Comparison of ENCODE assay signal across 30 mouse cellular contexts in genomic region chr3:67524768-67525167, GRCm38 (mm10). TPM values are rescaled to one million over a fixed set of nuclear protein-coding genes. Genes with fewer than 3 reads are reported as not detected.
A peak's percentile ranks its signal among the peaks of the same experiment; 100 is the strongest.
DNase-seq lines count a peak whose midpoint lies in the region; ATAC-seq and TF ChIP-seq lines count a peak whose summit lies in the region.
"Had no signal": no experiment of that assay in that cellular context is flagged by ENCODE, and none has a peak within 500 bp of the region (broad histone marks: within the 10 kb centered on the region; RNA-seq: fewer than 3 reads in every experiment).

No protein-coding gene starts in this region.

- ATAC-seq in liver, postnatal 0 days, result no peak
- peak; percentile 55; the same call in 1 of the 2 replicates for ATAC-seq in granulocyte monocyte progenitor cell, adult 5-6 weeks (replicated peaks; ENCODE audit: poor library complexity, severe bottlenecking)
- ATAC-seq: forebrain, embryonic 14.5 days; intestine, postnatal 0 days; lung, postnatal 0 days had no signal

- no peak overlapping the region for H3K4me2 ChIP-seq in liver, postnatal 0 days (ENCODE audit: low read depth, low read length)
- H3K4me2 ChIP-seq: embryonic facial prominence, embryonic 12.5 days; heart, embryonic 13.5 days; hindbrain, embryonic 14.5 days; limb, embryonic 12.5 days; liver, embryonic 11.5 days; neural tube, embryonic 15.5 days; stomach, embryonic 15.5 days had no signal

- no peak overlapping the region for H3K27ac ChIP-seq in liver, postnatal 0 days (ENCODE audit: low read depth)
- H3K27ac ChIP-seq: embryonic facial prominence, embryonic 12.5 days; gastrocnemius, adult 2 months; heart, embryonic 13.5 days; hindbrain, embryonic 14.5 days; left cerebral cortex, adult 2 months; limb, embryonic 12.5 days; macrophage; neural tube, embryonic 15.5 days; stomach, embryonic 15.5 days had no signal

- WGBS in liver, postnatal 0 days (ENCODE audit: insufficient replicate concordance), result 45% methylated on average over 5 of the region's 6 CpGs

- 0 out of 2 replicates have a peak, but pooled peaks cover 3% of the 10 kb centered on the region for H3K4me1 ChIP-seq in liver, postnatal 0 days (ENCODE audit: insufficient read depth)
- H3K4me1 ChIP-seq: embryonic facial prominence, embryonic 12.5 days; neural tube, embryonic 15.5 days; stomach, embryonic 15.5 days had no signal

- H3K27me3 ChIP-seq in liver, postnatal 0 days (ENCODE audit: insufficient read depth, low read length), result no peaks in the 10 kb centered on the region
- H3K27me3 ChIP-seq: embryonic facial prominence, embryonic 12.5 days; heart, embryonic 13.5 days; limb, embryonic 12.5 days; neural tube, embryonic 15.5 days; stomach, embryonic 15.5 days had no signal

- H3K9me3 ChIP-seq in liver, postnatal 0 days (ENCODE audit: low read length), result no peaks in the 10 kb centered on the region
- H3K9me3 ChIP-seq: embryonic facial prominence, embryonic 12.5 days; heart, embryonic 13.5 days; limb, embryonic 12.5 days; neural tube, embryonic 15.5 days; stomach, embryonic 15.5 days had no signal

- TF ChIP-seq CTCF in liver, postnatal 0 days (IDR thresholded peaks at IDR 0.05; ENCODE audit: low read depth), result no peak

- H3K36me3 ChIP-seq in liver, postnatal 0 days (replicated peaks; ENCODE audit: insufficient read depth, low read length), result no peaks in the 10 kb centered on the region
- H3K36me3 ChIP-seq: embryonic facial prominence, embryonic 12.5 days; heart, embryonic 13.5 days; limb, embryonic 12.5 days; neural tube, embryonic 15.5 days; stomach, embryonic 15.5 days had no signal

- peak; percentile 27 for DNase-seq in liver, postnatal 0 days
- DNase-seq in liver, result no peak
- peak; percentile 5 to 67 for DNase-seq in spleen, postnatal 10 days (ENCODE audit: low spot score in 2 of 2)
- no peak for DNase-seq in right cerebral cortex, postnatal 36 days (ENCODE audit: low spot score in 2 of 2)
- DNase-seq in cerebellum, postnatal 25 days, result no peak
- no peak for DNase-seq in adrenal gland, adult 8-10 months
- DNase-seq: adrenal gland, postnatal 36 days; cerebellum, adult 8-10 months; cerebellum, postnatal 36 days; embryo, embryonic 11 days; gastrocnemius, adult 2 months; gastrocnemius, postnatal 36 days; heart, postnatal 10 days; kidney, postnatal 14 days; midbrain, embryonic 14.5 days; right cerebral cortex, postnatal 4 days had no signal

- no peak overlapping the region for H3K4me3 ChIP-seq in liver, postnatal 0 days (ENCODE audit: low read depth, low read length)
- H3K4me3 ChIP-seq: embryonic facial prominence, embryonic 12.5 days; gastrocnemius, adult 2 months; heart, embryonic 13.5 days; left cerebral cortex, adult 2 months; limb, embryonic 12.5 days; neural tube, embryonic 15.5 days; stomach, embryonic 15.5 days had no signal

- H3K9ac ChIP-seq in liver, postnatal 0 days (replicated peaks), result no peak overlapping the region
- H3K9ac ChIP-seq: embryonic facial prominence, embryonic 12.5 days; heart, embryonic 13.5 days; hindbrain, embryonic 14.5 days; limb, embryonic 12.5 days; neural tube, embryonic 15.5 days; stomach, embryonic 15.5 days had no signal

- TF ChIP-seq EP300 in liver, postnatal 0 days (IDR thresholded peaks at IDR 0.05; ENCODE audit: low read depth), result no peak

RNA-seq across cellular contexts. Expression of gene Rarres1, which starts 9.4 kb away (rescaled TPM):
- 11.0 and 12.7 TPM in 2 replicates for polyA plus RNA-seq in liver, postnatal 0 days (2015; fragmentation: Nextera tagmentation; extraction: Ambion mirVana)
- total RNA-seq in granulocyte monocyte progenitor cell, adult 5-6 weeks (2014; fragmentation: Nextera tagmentation), result not detected in 2 replicates
- total RNA-seq in granulocyte monocyte progenitor cell, adult 5-6 weeks (2017), result 0.15 and 0.26 TPM in 2 replicates
- total RNA-seq in adrenal gland, adult 8-10 months (2022), result 1 to 10 TPM in 2 of 4 experiments, under 1 TPM in 2; 0.28 to 1.8 (median 0.89) TPM
- total RNA-seq: hematopoietic stem cell, adult 5-6 weeks had no signal

RNA-seq across cellular contexts. Expression of gene Mfsd1, which starts 57.8 kb away (rescaled TPM):
- polyA plus RNA-seq in liver, postnatal 0 days (2015; fragmentation: Nextera tagmentation; extraction: Ambion mirVana), result 25.2 and 29.6 TPM in 2 replicates
- 41.5 and 51.5 TPM in 2 replicates for total RNA-seq in granulocyte monocyte progenitor cell, adult 5-6 weeks (2014; fragmentation: Nextera tagmentation)
- total RNA-seq in granulocyte monocyte progenitor cell, adult 5-6 weeks (2017), result 167 and 180 TPM in 2 replicates
- total RNA-seq in adrenal gland, adult 8-10 months (2022), result 10 to 100 TPM; 70.1 to 80.2 (median 74.4) TPM

Comparison
In these comparisons a context has a peak if more than half of its experiments do, and no peak if none do; other contexts are left out.
1. DNase-seq: peak in liver, postnatal 0 days (single experiment) and spleen, postnatal 10 days (2 of 2); none in liver (single experiment), right cerebral cortex, postnatal 36 days (0 of 2), cerebellum, postnatal 25 days (0 of 2) and adrenal gland, adult 8-10 months (single experiment).